Mouse (Mus musculus): ENCODE measurements around the gene Cfap20. TPM values are rescaled to one million over a fixed set of nuclear protein-coding genes. Genes with fewer than 3 reads are reported as not detected.

Cfap20 gene
- polyA plus RNA-seq, 1 experiment from 2014 or later, result 148 TPM

- ATAC-seq (ENCODE audit: insufficient number of reproducible peaks, insufficient read depth, low FRiP score, low TSS enrichment), result peak; percentile 35; the same call in 1 of the 2 replicates
- Histone ChIP-seq H3K27ac (no peak overlapping the region), H3K36me3 (no peaks in the 10 kb centered on the region), H3K9me3 (no peaks in the 10 kb centered on the region), H3K4me3 (no peak overlapping the region), H3K4me2 (replicated peaks) (no peak overlapping the region), H3K27me3 (no peaks in the 10 kb centered on the region), H3K4me1 (peaks cover 3% of the 10 kb centered on the region; the same call in 1 of the 2 replicates), H3K9ac (peak overlapping the region; percentile 33; the same call in 1 of the 2 replicates)
- 33% methylated on average over 10 of the region's 10 CpGs for WGBS
These were observed 23.2 kb downstream of the Cfap20 start for GRCm38 (mm10) chr8:95411309-95411972.

DNA sequence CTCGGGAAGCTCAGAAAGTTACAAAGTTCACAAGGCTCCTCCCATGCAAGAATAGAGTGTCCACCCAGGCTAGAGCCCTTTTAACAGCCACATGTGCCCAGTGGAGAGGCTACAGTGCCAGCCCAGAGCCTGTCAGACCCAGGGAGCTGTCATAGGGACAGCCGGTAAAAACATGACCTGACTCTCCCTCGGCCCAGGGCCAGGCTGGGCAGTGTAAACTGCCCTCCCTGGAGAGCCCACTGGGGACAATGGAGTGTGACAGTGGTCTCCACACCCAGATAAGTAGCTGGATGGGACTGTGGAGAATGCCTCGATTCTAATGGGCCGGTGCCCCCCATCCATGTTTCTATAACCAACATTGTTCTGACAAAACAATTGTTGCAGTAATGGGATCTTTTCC, 25.2 kb downstream of the Cfap20 start:
- Histone ChIP-seq H3K4me1 (peaks cover 3% of the 10 kb centered on the region; the same call in 1 of the 2 replicates), H3K27ac (no peak overlapping the region), H3K36me3 (no peaks in the 10 kb centered on the region), H3K27me3 (no peaks in the 10 kb centered on the region), H3K9me3 (no peaks in the 10 kb centered on the region), H3K4me2 (replicated peaks) (no peak overlapping the region), H3K4me3 (no peak overlapping the region), H3K9ac (no peak overlapping the region)
- ATAC-seq (ENCODE audit: insufficient number of reproducible peaks, insufficient read depth, low FRiP score, low TSS enrichment), result 0 out of 2 replicates have a peak, but pooled peaks have one; percentile 28
- WGBS, result 79% methylated on average over 5 of the region's 5 CpGs

DNA sequence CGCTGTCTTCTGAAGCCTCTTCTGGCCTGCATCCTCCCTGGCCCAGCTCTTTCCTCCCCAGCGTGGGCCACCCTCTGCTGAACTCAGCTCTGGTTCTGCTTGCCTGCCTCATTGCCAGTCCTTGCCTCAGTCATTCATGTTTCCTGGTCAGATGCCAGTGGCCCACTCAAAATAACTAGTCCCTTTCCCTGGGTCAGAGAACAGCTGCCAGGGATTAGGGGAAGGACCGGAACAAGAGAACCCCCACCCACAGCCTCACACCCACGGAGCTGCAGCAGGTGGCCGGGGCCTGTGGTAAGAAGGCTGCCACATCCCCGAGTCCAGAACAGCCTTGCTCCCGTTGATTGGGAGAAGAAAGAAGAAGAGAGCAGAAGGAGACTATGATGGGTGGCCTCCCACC, 33.6 kb downstream of the Cfap20 start:
- Histone ChIP-seq H3K27ac (no peak overlapping the region), H3K4me1 (peaks cover 12% of the 10 kb centered on the region; the same call in 1 of the 2 replicates), H3K36me3 (no peaks in the 10 kb centered on the region), H3K4me2 (replicated peaks) (no peak overlapping the region), H3K4me3 (no peak overlapping the region), H3K9me3 (no peaks in the 10 kb centered on the region), H3K9ac (no peak overlapping the region), H3K27me3 (no peaks in the 10 kb centered on the region)
- 80% methylated on average over 7 of the region's 7 CpGs for WGBS
- ATAC-seq (ENCODE audit: insufficient number of reproducible peaks, insufficient read depth, low FRiP score, low TSS enrichment), result no peak

DNA sequence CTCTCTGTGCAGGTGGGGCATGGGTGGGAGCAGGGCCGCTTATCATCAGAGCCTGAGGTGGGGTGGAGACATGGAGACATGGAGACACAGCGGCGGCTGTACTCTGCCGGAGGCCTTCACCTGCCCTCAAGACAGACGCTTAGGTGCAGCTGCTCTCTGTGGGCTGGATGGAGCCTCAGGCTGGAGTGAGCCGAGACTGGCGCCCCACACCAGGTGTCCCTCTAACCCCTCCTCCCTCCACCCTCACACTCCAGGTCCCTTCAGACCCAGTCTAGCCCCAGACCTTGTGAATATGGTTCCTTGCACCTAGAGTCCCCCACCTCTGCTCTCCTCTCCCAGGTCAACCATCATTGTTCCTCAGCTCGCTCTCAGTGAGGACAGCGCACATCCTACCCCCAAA, 35.5 kb downstream of the Cfap20 start:
- Histone ChIP-seq H3K9ac (no peak overlapping the region), H3K27me3 (no peaks in the 10 kb centered on the region), H3K4me3 (no peak overlapping the region), H3K9me3 (no peaks in the 10 kb centered on the region), H3K36me3 (no peaks in the 10 kb centered on the region), H3K4me1 (peaks cover 23% of the 10 kb centered on the region), H3K27ac (no peak overlapping the region), H3K4me2 (replicated peaks) (no peak overlapping the region)
- no peak for ATAC-seq (ENCODE audit: insufficient number of reproducible peaks, insufficient read depth, low FRiP score, low TSS enrichment)
- WGBS, result 86% methylated on average over 9 of the region's 9 CpGs

GRCm38 (mm10) chr8:95397201-95397600, 37.5 kb downstream of the Cfap20 start:
- 40% methylated on average over 5 of the region's 5 CpGs for WGBS
- peaks cover 23% of the 10 kb centered on the region for H3K4me1 ChIP-seq
- no peak overlapping the region for H3K9ac ChIP-seq
- no peaks in the 10 kb centered on the region for H3K9me3 ChIP-seq
- no peaks in the 10 kb centered on the region for H3K36me3 ChIP-seq
- ATAC-seq (ENCODE audit: insufficient number of reproducible peaks, insufficient read depth, low FRiP score, low TSS enrichment), result no peak
- no peak overlapping the region for H3K4me3 ChIP-seq
- no peak overlapping the region for H3K4me2 ChIP-seq (replicated peaks)
- 0 out of 2 replicates have a peak overlapping the region, but pooled peaks have one; percentile 31 for H3K27ac ChIP-seq
- H3K27me3 ChIP-seq, result no peaks in the 10 kb centered on the region

DNA sequence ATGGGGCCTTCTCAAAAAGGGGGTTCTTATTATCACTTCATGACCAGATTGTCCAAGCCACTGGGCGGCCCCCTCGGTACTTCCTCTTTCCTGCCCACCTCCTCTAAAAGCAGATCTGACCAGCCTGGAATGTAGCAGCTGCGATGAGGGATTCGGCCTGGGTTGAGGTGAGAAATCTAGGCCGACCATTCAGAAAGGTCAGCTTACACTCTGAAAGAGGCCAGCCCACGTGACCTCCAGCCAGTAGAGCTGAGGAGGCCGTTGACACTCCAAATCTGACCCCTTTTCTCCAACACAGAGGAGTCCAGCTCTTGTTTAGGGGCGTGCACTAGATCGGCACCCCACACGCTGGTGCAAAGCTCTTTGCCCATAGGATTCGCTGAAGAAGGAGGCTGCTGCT, 37.9 kb downstream of the Cfap20 start:
- 43% methylated on average over 11 of the region's 11 CpGs for WGBS

DNA sequence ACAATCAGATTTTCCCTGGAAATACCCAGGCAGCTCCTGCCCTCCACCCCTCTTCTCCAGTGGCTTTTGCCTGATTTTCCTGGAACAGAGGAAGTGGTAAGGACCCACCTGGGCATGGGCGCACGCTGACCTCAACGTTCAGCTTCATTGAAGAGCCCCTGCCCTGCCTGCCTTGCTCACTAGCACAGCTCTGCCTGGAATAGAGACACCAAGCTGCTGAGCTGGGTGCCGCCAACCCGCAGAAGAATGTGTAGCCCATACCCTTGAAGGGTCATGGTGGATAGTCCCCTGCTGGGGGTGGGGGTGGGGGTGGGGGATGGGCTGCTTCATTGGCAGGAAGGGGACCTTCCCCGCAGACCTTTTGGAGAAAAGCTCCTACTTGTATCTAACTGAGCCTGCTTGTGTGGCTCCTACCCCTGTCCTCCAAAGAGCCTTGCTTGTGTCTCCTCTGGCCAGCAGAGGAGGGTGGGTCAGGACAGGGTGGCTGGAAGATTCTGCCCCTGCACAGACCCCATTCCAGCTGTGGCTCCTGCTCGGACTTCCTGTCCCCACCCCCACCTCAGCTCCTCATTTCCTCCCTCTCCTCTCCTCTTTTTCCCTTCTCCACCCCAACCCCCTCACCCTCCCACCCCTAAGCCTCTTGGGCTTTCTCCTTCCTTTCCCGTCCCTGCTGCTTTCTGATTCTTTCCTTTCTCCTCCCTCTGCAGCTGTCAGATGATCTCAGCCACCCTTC, 39.3 kb downstream of the Cfap20 start:
- Histone ChIP-seq H3K27ac (no peak overlapping the region; the same call in 1 of the 2 replicates), H3K9me3 (no peaks in the 10 kb centered on the region), H3K4me1 (peaks cover 23% of the 10 kb centered on the region), H3K36me3 (no peaks in the 10 kb centered on the region), H3K4me3 (no peak overlapping the region), H3K9ac (no peak overlapping the region), H3K4me2 (replicated peaks) (no peak overlapping the region), H3K27me3 (no peaks in the 10 kb centered on the region)
- ATAC-seq (ENCODE audit: insufficient number of reproducible peaks, insufficient read depth, low FRiP score, low TSS enrichment), result no peak
- WGBS, result 29% methylated on average over 8 of the region's 8 CpGs

More for the DNA sequence above, 37.9 kb downstream of the Cfap20 start:
- ATAC-seq (ENCODE audit: insufficient number of reproducible peaks, insufficient read depth, low FRiP score, low TSS enrichment), result no peak
- Histone ChIP-seq H3K4me3 (no peak overlapping the region), H3K27me3 (no peaks in the 10 kb centered on the region), H3K36me3 (no peaks in the 10 kb centered on the region), H3K9me3 (no peaks in the 10 kb centered on the region), H3K4me1 (peaks cover 23% of the 10 kb centered on the region), H3K27ac (0 out of 2 replicates have a peak overlapping the region, but pooled peaks have one; percentile 31), H3K4me2 (replicated peaks) (no peak overlapping the region), H3K9ac (no peak overlapping the region)

- Histone ChIP-seq H3K9me3 (no peaks in the 10 kb centered on the region), H3K4me3 (no peak overlapping the region), H3K9ac (no peak overlapping the region), H3K27ac (peak overlapping the region; percentile 3; the same call in 1 of the 2 replicates), H3K4me1 (peaks cover 22% of the 10 kb centered on the region), H3K27me3 (no peaks in the 10 kb centered on the region), H3K4me2 (replicated peaks) (no peak overlapping the region), H3K36me3 (no peaks in the 10 kb centered on the region)
- no peak for ATAC-seq (ENCODE audit: insufficient number of reproducible peaks, insufficient read depth, low FRiP score, low TSS enrichment)
- 72% methylated on average over 5 of the region's 5 CpGs for WGBS
These were observed 42.1 kb downstream of the Cfap20 start for GRCm38 (mm10) chr8:95392604-95393003.

GRCm38 (mm10) chr8:95391101-95391500, 43.6 kb downstream of the Cfap20 start:
- WGBS, result 82% methylated on average over 7 of the region's 7 CpGs

DNA sequence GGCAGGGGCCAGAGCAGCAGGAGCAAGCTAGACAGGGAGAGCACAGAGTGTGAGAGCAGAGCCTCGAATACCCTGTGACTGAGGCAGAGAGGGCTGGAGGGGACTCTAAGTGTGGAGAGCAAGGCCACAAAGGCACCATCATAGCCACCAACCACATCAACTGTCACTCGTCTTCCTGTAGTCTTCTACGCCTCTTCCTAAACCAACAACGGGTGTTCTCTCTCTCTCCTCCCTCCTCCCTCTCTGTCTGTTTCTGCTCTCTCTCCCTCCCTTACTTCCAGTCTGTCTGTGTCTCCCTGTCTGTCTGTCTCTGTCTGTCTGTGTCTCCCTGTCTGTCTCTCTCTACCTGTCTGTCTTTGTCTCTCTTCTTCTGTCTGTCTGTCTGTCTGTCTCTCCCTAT, 44.4 kb downstream of the Cfap20 start:
- 56% methylated on average over 4 of the region's 4 CpGs for WGBS
- Histone ChIP-seq H3K27me3 (no peaks in the 10 kb centered on the region), H3K4me2 (replicated peaks) (no peak overlapping the region), H3K36me3 (no peaks in the 10 kb centered on the region), H3K4me1 (peaks cover 6% of the 10 kb centered on the region), H3K4me3 (no peak overlapping the region), H3K9ac (no peak overlapping the region), H3K27ac (no peak overlapping the region), H3K9me3 (no peaks in the 10 kb centered on the region)
- no peak for ATAC-seq (ENCODE audit: insufficient number of reproducible peaks, insufficient read depth, low FRiP score, low TSS enrichment)

More at GRCm38 (mm10) chr8:95391101-95391500, 43.6 kb downstream of the Cfap20 start:
- Histone ChIP-seq H3K27ac (no peak overlapping the region), H3K9ac (no peak overlapping the region), H3K9me3 (no peaks in the 10 kb centered on the region), H3K4me3 (no peak overlapping the region), H3K27me3 (no peaks in the 10 kb centered on the region), H3K4me1 (peaks cover 10% of the 10 kb centered on the region), H3K4me2 (replicated peaks) (no peak overlapping the region), H3K36me3 (no peaks in the 10 kb centered on the region)
- no peak for ATAC-seq (ENCODE audit: insufficient number of reproducible peaks, insufficient read depth, low FRiP score, low TSS enrichment)

DNA sequence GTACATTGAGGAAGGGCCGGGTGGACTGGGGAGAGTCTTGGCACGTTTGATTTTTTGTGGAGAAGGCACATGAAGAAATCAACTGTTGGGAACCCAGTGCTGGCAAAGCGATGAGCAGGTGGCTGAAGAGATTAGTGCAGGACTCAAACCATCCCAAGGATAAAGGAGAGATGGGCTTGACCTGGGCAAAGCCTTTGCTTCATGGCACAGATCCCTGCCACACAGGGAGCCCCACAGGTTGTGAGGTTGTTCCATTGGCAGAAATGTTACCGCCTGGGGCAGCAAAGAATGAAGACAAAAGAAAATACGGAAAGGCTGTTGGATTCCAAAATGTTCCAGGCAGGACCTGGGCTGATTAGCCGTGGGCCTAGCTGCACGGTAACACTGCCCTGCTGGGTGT, 46.7 kb downstream of the Cfap20 start:
- Histone ChIP-seq H3K27me3 (no peaks in the 10 kb centered on the region), H3K4me2 (replicated peaks) (no peak overlapping the region), H3K27ac (no peak overlapping the region), H3K36me3 (no peaks in the 10 kb centered on the region), H3K9ac (no peak overlapping the region), H3K4me3 (no peak overlapping the region), H3K4me1 (no peaks in the 10 kb centered on the region), H3K9me3 (no peaks in the 10 kb centered on the region)
- WGBS, result 82% methylated on average over 7 of the region's 7 CpGs
- ATAC-seq (ENCODE audit: insufficient number of reproducible peaks, insufficient read depth, low FRiP score, low TSS enrichment), result no peak

- H3K4me3 ChIP-seq, result no peak overlapping the region
- no peaks in the 10 kb centered on the region for H3K27me3 ChIP-seq
- no peak overlapping the region for H3K27ac ChIP-seq
- H3K4me2 ChIP-seq (replicated peaks), result no peak overlapping the region
- WGBS, result 89% methylated on average over 10 of the region's 10 CpGs
- no peaks in the 10 kb centered on the region for H3K4me1 ChIP-seq
- H3K9me3 ChIP-seq, result no peaks in the 10 kb centered on the region
- no peaks in the 10 kb centered on the region for H3K36me3 ChIP-seq
- no peak overlapping the region for H3K9ac ChIP-seq
- ATAC-seq (ENCODE audit: insufficient number of reproducible peaks, insufficient read depth, low FRiP score, low TSS enrichment), result no peak
These were observed 47.4 kb downstream of the Cfap20 start for GRCm38 (mm10) chr8:95387221-95387620.
